Mouse (Mus musculus): Measurements from ENCODE around the gene C530008M17Rik. TPM values are rescaled to one million over a fixed set of nuclear protein-coding genes. Genes with fewer than 3 reads are reported as not detected.

C530008M17Rik gene
- total RNA-seq, 2 experiments from 2014 or later, result 18.1 to 18.9 TPM

GRCm38 (mm10) chr5:76697536-76697935, 41.2 kb downstream of the C530008M17Rik start:
- no peak for ATAC-seq (replicated peaks; ENCODE audit: low FRiP score, poor library complexity, severe bottlenecking)

GRCm38 (mm10) chr5:76698187-76698586, 41.9 kb downstream of the C530008M17Rik start:
- ATAC-seq (replicated peaks; ENCODE audit: low FRiP score, poor library complexity, severe bottlenecking), result no peak

- ATAC-seq (replicated peaks; ENCODE audit: low FRiP score, poor library complexity, severe bottlenecking), result no peak
Observed at GRCm38 (mm10) chr5:76701127-76701853, 45.0 kb downstream of the C530008M17Rik start.

GRCm38 (mm10) chr5:76702104-76702503, 45.8 kb downstream of the C530008M17Rik start:
- no peak for ATAC-seq (replicated peaks; ENCODE audit: low FRiP score, poor library complexity, severe bottlenecking)

- no peak for ATAC-seq (replicated peaks; ENCODE audit: low FRiP score, poor library complexity, severe bottlenecking)
Observed at GRCm38 (mm10) chr5:76702646-76703045, 46.3 kb downstream of the C530008M17Rik start.

- no peak for ATAC-seq (replicated peaks; ENCODE audit: low FRiP score, poor library complexity, severe bottlenecking)
Observed at GRCm38 (mm10) chr5:76705307-76706173, 49.2 kb downstream of the C530008M17Rik start.

GRCm38 (mm10) chr5:76707072-76707471, 50.8 kb downstream of the C530008M17Rik start:
- ATAC-seq (replicated peaks; ENCODE audit: low FRiP score, poor library complexity, severe bottlenecking), result no peak

- ATAC-seq (replicated peaks; ENCODE audit: low FRiP score, poor library complexity, severe bottlenecking), result no peak
Observed at GRCm38 (mm10) chr5:76708004-76708403, 51.7 kb downstream of the C530008M17Rik start.

- no peak for ATAC-seq (replicated peaks; ENCODE audit: low FRiP score, poor library complexity, severe bottlenecking)
Observed at GRCm38 (mm10) chr5:76713743-76714142, 57.4 kb downstream of the C530008M17Rik start.

- ATAC-seq (replicated peaks; ENCODE audit: low FRiP score, poor library complexity, severe bottlenecking), result no peak
Observed at GRCm38 (mm10) chr5:76719954-76720353, 63.6 kb downstream of the C530008M17Rik start.

- ATAC-seq (replicated peaks; ENCODE audit: low FRiP score, poor library complexity, severe bottlenecking), result no peak
Observed at GRCm38 (mm10) chr5:76724878-76725277, 68.6 kb downstream of the C530008M17Rik start.

- ATAC-seq (replicated peaks; ENCODE audit: low FRiP score, poor library complexity, severe bottlenecking), result no peak
Observed at GRCm38 (mm10) chr5:76726518-76727103, 70.3 kb downstream of the C530008M17Rik start.

- no peak for ATAC-seq (replicated peaks; ENCODE audit: low FRiP score, poor library complexity, severe bottlenecking)
Observed at GRCm38 (mm10) chr5:76733055-76733641, 76.8 kb downstream of the C530008M17Rik start.

GRCm38 (mm10) chr5:76741463-76741862, 85.2 kb downstream of the C530008M17Rik start:
- ATAC-seq (replicated peaks; ENCODE audit: low FRiP score, poor library complexity, severe bottlenecking), result no peak

- no peak for ATAC-seq (replicated peaks; ENCODE audit: low FRiP score, poor library complexity, severe bottlenecking)
Observed at GRCm38 (mm10) chr5:76742076-76742475, 85.8 kb downstream of the C530008M17Rik start.

- no peak for ATAC-seq (replicated peaks; ENCODE audit: low FRiP score, poor library complexity, severe bottlenecking)
Observed at GRCm38 (mm10) chr5:76744737-76745209, 88.5 kb downstream of the C530008M17Rik start.

GRCm38 (mm10) chr5:76747851-76748250, 91.5 kb downstream of the C530008M17Rik start:
- no peak for ATAC-seq (replicated peaks; ENCODE audit: low FRiP score, poor library complexity, severe bottlenecking)

- ATAC-seq (replicated peaks; ENCODE audit: low FRiP score, poor library complexity, severe bottlenecking), result no peak; the same call in 1 of the 2 replicates
Observed at GRCm38 (mm10) chr5:76752351-76752750, 96.0 kb downstream of the C530008M17Rik start.

GRCm38 (mm10) chr5:76760349-76760748, 104.0 kb downstream of the C530008M17Rik start:
- ATAC-seq (replicated peaks; ENCODE audit: low FRiP score, poor library complexity, severe bottlenecking), result no peak
